Mouse (Mus musculus) lung, embryonic 15.5 days (tissue): ENCODE results near the gene Gtf2f1. TPM values are rescaled to one million over a fixed set of nuclear protein-coding genes. Genes with fewer than 3 reads are reported as not detected.
A peak's percentile ranks its signal among the peaks of the same experiment; 100 is the strongest.
"Not testable (repeated sequence)": the region's sequence is repeated elsewhere in the genome, so short reads cannot be mapped to it uniquely, and the experiment has no call there.

Experiments used
- ATAC-seq: fragments of 200-750 bp; cut with Nextera tagmentation; 2 replicates; pipeline ENCODE4 v1.8.0; 2017; ENCODE audit warnings: moderate number of reproducible peaks, borderline replicate concordance; ENCODE audit not compliant: low FRiP score, low TSS enrichment; ENCODE audit errors: extremely low read depth
- H3K27ac ChIP-seq: fragments of 300-500 bp; sonication (generic); 2 replicates; pipeline ENCODE4 v1.5.1; 2015; ENCODE audit warnings: moderate library complexity, mild to moderate bottlenecking, inconsistent platforms
- H3K27me3 ChIP-seq: fragments of 300-500 bp; sonication (generic); 2 replicates; pipeline ENCODE4 v1.6.1; 2015; ENCODE audit warnings: inconsistent platforms
- H3K36me3 ChIP-seq: fragments of 300-500 bp; sonication (generic); 2 replicates; pipeline ENCODE4 v1.6.1; 2015; ENCODE audit warnings: inconsistent platforms
- H3K4me1 ChIP-seq: fragments of 300-500 bp; sonication (generic); 2 replicates; pipeline ENCODE4 v1.6.1; 2015; ENCODE audit warnings: inconsistent platforms
- H3K4me2 ChIP-seq: fragments of 300-500 bp; sonication (generic); 2 replicates; pipeline ENCODE4 v1.6.1; 2015; ENCODE audit warnings: inconsistent platforms, mild to moderate bottlenecking, moderate library complexity
- H3K4me3 ChIP-seq: fragments of 300-500 bp; sonication (generic); 2 replicates; pipeline ENCODE4 v1.5.1; 2015; ENCODE audit warnings: mild to moderate bottlenecking, inconsistent platforms
- H3K9ac ChIP-seq: fragments of 300-500 bp; sonication (generic); 2 replicates; pipeline ENCODE4 v1.6.1; 2015; ENCODE audit warnings: inconsistent platforms
- H3K9me3 ChIP-seq: fragments of 300-500 bp; sonication (generic); 2 replicates; pipeline ENCODE4 v1.6.1; 2016; ENCODE audit warnings: inconsistent platforms
- WGBS: fragments of 180-500 bp; shearing (Covaris S2); methylation state at CpG from one replicate; pipeline ENCODE4 v1.1.7; 2015; 5-methylcytosine and 5-hydroxymethylcytosine counted together
- polyA plus RNA-seq: library from polyadenylated mRNA; unstranded; fragments of >200 nt; fragmentation: Nextera tagmentation; extraction: Ambion mirVana; gene quantifications from 2 replicates; pipeline ENCODE4 v1.2.1, GENCODE M21; 2015

The Gtf2f1 gene
- polyA plus RNA-seq, result 56.7 and 63.3 TPM in 2 replicates

- peak within 1 kb of the TSS; percentile 79 for H3K4me3 ChIP-seq
- WGBS, result under 1% methylated on average over 51 of the region's 51 CpGs
Observed at GRCm38 (mm10) chr17:57011236-57012141, at the start of gene Gtf2f1, which contains the start of gene Gm17949. Gene Gtf2f1, minus strand, starts transcription at chr17:57011288. Gene Gm17949, plus strand, starts transcription at chr17:57011469.

GRCm38 (mm10) chr17:57060231-57060801 is 49.2 kb upstream of the Gtf2f1 start:
- 0 out of 2 replicates have a peak, but pooled peaks cover 2% of the 10 kb centered on the region for H3K36me3 ChIP-seq
- H3K27ac ChIP-seq, result peak overlapping the region; percentile 83
- peak overlapping the region; percentile 98 for H3K4me2 ChIP-seq
- H3K4me3 ChIP-seq, result peak overlapping the region; percentile 85
- H3K4me1 ChIP-seq, result peaks cover 16% of the 10 kb centered on the region
- H3K27me3 ChIP-seq, result peaks cover 30% of the 10 kb centered on the region
- H3K9me3 ChIP-seq, result no peaks in the 10 kb centered on the region
- 0% methylated on average over 44 of the region's 44 CpGs for WGBS
- peak; percentile 81 for ATAC-seq
- peak overlapping the region; percentile 24; the same call in 1 of the 2 replicates for H3K9ac ChIP-seq

More at GRCm38 (mm10) chr17:57011236-57012141, at the start of gene Gtf2f1, which contains the start of gene Gm17949:
- no peaks in the 10 kb centered on the region for H3K9me3 ChIP-seq
- peak within 1 kb of the TSS; percentile 91 for H3K27ac ChIP-seq
- peaks cover 25% of the 10 kb centered on the region for H3K36me3 ChIP-seq
- H3K9ac ChIP-seq, result peak within 1 kb of the TSS; percentile 76
- H3K27me3 ChIP-seq, result no peaks in the 10 kb centered on the region
- ATAC-seq, result peak; percentile 89
- H3K4me2 ChIP-seq, result peak within 1 kb of the TSS; percentile 89
- H3K4me1 ChIP-seq, result peaks cover 22% of the 10 kb centered on the region

GRCm38 (mm10) chr17:57059486-57059977 is 48.4 kb upstream of the Gtf2f1 start, which contains the start of gene Slc25a23:
Gene Slc25a23, minus strand, starts transcription at chr17:57059863.
- H3K27me3 ChIP-seq, result peaks cover 30% of the 10 kb centered on the region
- H3K27ac ChIP-seq, result peak within 1 kb of the TSS; percentile 83
- 2% methylated on average over 35 of the region's 45 CpGs for WGBS
- peak within 1 kb of the TSS; percentile 66 for H3K9ac ChIP-seq
- H3K36me3 ChIP-seq, result 0 out of 2 replicates have a peak, but pooled peaks cover 2% of the 10 kb centered on the region
- H3K9me3 ChIP-seq, result no peaks in the 10 kb centered on the region
- peaks cover 16% of the 10 kb centered on the region for H3K4me1 ChIP-seq
- ATAC-seq, result peak; percentile 51; the same call in 1 of the 2 replicates
- peak within 1 kb of the TSS; percentile 85 for H3K4me3 ChIP-seq
- peak within 1 kb of the TSS; percentile 98 for H3K4me2 ChIP-seq

- H3K9me3 ChIP-seq, result no peaks in the 10 kb centered on the region
- H3K9ac ChIP-seq, result peak within 1 kb of the TSS; percentile 66
- peak within 1 kb of the TSS; percentile 85 for H3K4me3 ChIP-seq
- peaks cover 16% of the 10 kb centered on the region for H3K4me1 ChIP-seq
- H3K27ac ChIP-seq, result peak within 1 kb of the TSS; percentile 83
- peaks cover 30% of the 10 kb centered on the region for H3K27me3 ChIP-seq
- H3K36me3 ChIP-seq, result 0 out of 2 replicates have a peak, but pooled peaks cover 2% of the 10 kb centered on the region
- ATAC-seq, result 0 out of 2 replicates have a peak, but pooled peaks have one; percentile 0
- H3K4me2 ChIP-seq, result peak within 1 kb of the TSS; percentile 98
- 0% methylated on average over 16 of the region's 22 CpGs for WGBS
Observed at GRCm38 (mm10) chr17:57058891-57059485, 47.9 kb upstream of the Gtf2f1 start, which contains the start of gene Crb3. Gene Crb3, plus strand, starts transcription at chr17:57059105.

GRCm38 (mm10) chr17:57056246-57056645 is 45.2 kb upstream of the Gtf2f1 start:
- H3K4me3 ChIP-seq, result no peak overlapping the region
- no peak overlapping the region for H3K4me2 ChIP-seq
- 74% methylated on average over 3 of the region's 3 CpGs for WGBS
- H3K27me3 ChIP-seq, result peaks cover 5% of the 10 kb centered on the region
- H3K27ac ChIP-seq, result no peak overlapping the region
- H3K4me1 ChIP-seq, result peaks cover 15% of the 10 kb centered on the region
- peaks cover 10% of the 10 kb centered on the region; the same call in 1 of the 2 replicates for H3K36me3 ChIP-seq
- no peak for ATAC-seq
- no peaks in the 10 kb centered on the region for H3K9me3 ChIP-seq
- no peak overlapping the region for H3K9ac ChIP-seq

GRCm38 (mm10) chr17:57051679-57052078 is 40.6 kb upstream of the Gtf2f1 start:
- H3K9me3 ChIP-seq, H3K27me3 ChIP-seq, H3K4me1 ChIP-seq, ATAC-seq, H3K4me3 ChIP-seq, H3K27ac ChIP-seq, H3K9ac ChIP-seq, H3K4me2 ChIP-seq, H3K36me3 ChIP-seq: not testable (repeated sequence)
- 83% methylated on average over 4 of the region's 4 CpGs for WGBS

- Histone ChIP-seq H3K27ac (no peak overlapping the region), H3K4me2 (no peak overlapping the region), H3K36me3 (peaks cover 8% of the 10 kb centered on the region; the same call in 1 of the 2 replicates), H3K9me3 (no peaks in the 10 kb centered on the region), H3K27me3 (no peaks in the 10 kb centered on the region), H3K4me1 (no peaks in the 10 kb centered on the region), H3K9ac (no peak overlapping the region), H3K4me3 (no peak overlapping the region)
- WGBS, result 92% methylated on average over 3 of the region's 3 CpGs
- no peak for ATAC-seq
Observed at GRCm38 (mm10) chr17:57048816-57049215, 37.7 kb upstream of the Gtf2f1 start.

- H3K9ac ChIP-seq, result no peak overlapping the region
- ATAC-seq, result no peak; the same call in 1 of the 2 replicates
- WGBS, result 36% methylated on average over 5 of the region's 5 CpGs
Observed at GRCm38 (mm10) chr17:57047406-57047805, 36.3 kb upstream of the Gtf2f1 start.

GRCm38 (mm10) chr17:57041554-57041953 is 30.5 kb upstream of the Gtf2f1 start, which contains the start of gene Slc25a41:
Gene Slc25a41, minus strand, starts transcription at chr17:57041654.
- WGBS, result 71% methylated on average over 8 of the region's 8 CpGs
- no peak for ATAC-seq
- Histone ChIP-seq H3K4me3 (no peak within 1 kb of the TSS), H3K4me1 (no peaks in the 10 kb centered on the region), H3K36me3 (no peaks in the 10 kb centered on the region), H3K9me3 (no peaks in the 10 kb centered on the region), H3K4me2 (no peak within 1 kb of the TSS), H3K27me3 (peaks cover 8% of the 10 kb centered on the region; the same call in 1 of the 2 replicates), H3K9ac (no peak within 1 kb of the TSS), H3K27ac (no peak within 1 kb of the TSS)

More at GRCm38 (mm10) chr17:57047406-57047805, 36.3 kb upstream of the Gtf2f1 start:
- H3K4me3 ChIP-seq, result no peak overlapping the region
- no peak overlapping the region for H3K27ac ChIP-seq
- H3K27me3 ChIP-seq, result no peaks in the 10 kb centered on the region
- no peak overlapping the region for H3K4me2 ChIP-seq
- H3K9me3 ChIP-seq, result no peaks in the 10 kb centered on the region
- peaks cover 3% of the 10 kb centered on the region; the same call in 1 of the 2 replicates for H3K36me3 ChIP-seq
- no peaks in the 10 kb centered on the region for H3K4me1 ChIP-seq

- Histone ChIP-seq H3K4me3 (no peak overlapping the region), H3K4me1 (no peaks in the 10 kb centered on the region), H3K9ac (no peak overlapping the region), H3K27me3 (peaks cover 8% of the 10 kb centered on the region; the same call in 1 of the 2 replicates), H3K4me2 (no peak overlapping the region), H3K36me3 (no peaks in the 10 kb centered on the region), H3K27ac (no peak overlapping the region), H3K9me3 (no peaks in the 10 kb centered on the region)
- WGBS, result 36% methylated on average over 8 of the region's 8 CpGs
- ATAC-seq, result no peak
Observed at GRCm38 (mm10) chr17:57038978-57039377, 27.9 kb upstream of the Gtf2f1 start.

- Histone ChIP-seq H3K9ac (no peak overlapping the region; the same call in 1 of the 2 replicates), H3K4me3 (peak overlapping the region; percentile 40; the same call in 1 of the 2 replicates), H3K27ac (no peak overlapping the region), H3K9me3 (no peaks in the 10 kb centered on the region), H3K36me3 (peaks cover 11% of the 10 kb centered on the region), H3K27me3 (no peaks in the 10 kb centered on the region), H3K4me1 (peaks cover 17% of the 10 kb centered on the region), H3K4me2 (peak overlapping the region; percentile 67; the same call in 1 of the 2 replicates)
- WGBS, result 83% methylated on average over 4 of the region's 4 CpGs
- no peak for ATAC-seq
Observed at GRCm38 (mm10) chr17:57032854-57033253, 21.8 kb upstream of the Gtf2f1 start.
